Mouse (Mus musculus) ovary, adult 10 weeks (tissue): ENCODE results near the gene Phc3. TPM values are rescaled to one million over a fixed set of nuclear protein-coding genes. Genes with fewer than 3 reads are reported as not detected.

ENCODE experiments used
- polyA plus RNA-seq: library from polyadenylated mRNA; stranded (reverse); fragments of 350-450 nt; fragmentation: Illumina TruSeq; extraction: RNeasy Lipid Tissue Mini Kit (QIAGEN cat#74804); gene quantifications from one replicate; pipeline ENCODE4 v1.2.3, GENCODE M21; 2014

Phc3 gene
- polyA plus RNA-seq, result 53.8 TPM

GRCm38 (mm10) chr3:30969104-30969581, at the start of gene Phc3:
TSS of gene Phc3 (minus strand) at chr3:30969415.

DNA sequence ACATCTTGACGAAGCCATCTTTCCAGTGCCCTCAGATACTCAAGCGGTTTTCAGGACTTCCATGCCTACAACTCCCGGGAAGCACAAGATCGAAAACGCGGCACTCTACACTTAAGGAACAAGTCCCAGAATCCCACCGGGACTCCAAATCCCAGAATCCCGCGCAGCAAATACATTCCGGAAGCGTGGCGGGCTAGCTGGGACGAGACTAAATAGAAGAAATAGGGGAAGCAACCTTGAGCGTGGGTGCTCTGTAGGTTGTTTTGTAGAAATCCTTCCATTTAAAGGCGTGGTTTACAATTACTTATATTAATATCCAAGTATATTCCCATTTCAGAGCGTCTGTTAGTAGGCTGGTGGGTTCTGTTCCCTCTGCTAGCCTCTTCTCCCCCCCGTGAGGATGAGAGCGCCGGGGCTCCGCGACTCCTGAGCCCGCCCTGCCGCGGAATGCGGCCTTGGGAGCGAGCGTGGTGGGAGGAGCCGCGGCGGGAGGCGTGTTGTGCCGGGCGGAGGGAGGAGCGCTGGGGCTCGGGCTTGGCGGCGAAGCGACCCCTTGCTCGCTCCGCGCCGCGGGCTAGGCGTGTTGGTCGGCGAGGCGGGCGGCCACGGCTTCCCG, 26.2 kb upstream of the Phc3 start, which contains the start of gene Prkci:
TSS of gene Prkci (plus strand) at position 465 of the 616 bp plus-strand sequence.

GRCm38 (mm10) chr3:30855604-30856458, 113.4 kb downstream of the Phc3 start, which contains the start of gene Gpr160:
TSS of gene Gpr160 (plus strand) at chr3:30855950.

Other genes with a start within 250 kb of the Phc3 start
- 1.1 TPM for gene Samd7, start 223.1 kb downstream of the Phc3 start, polyA plus RNA-seq
- gene Sec62, start 176.5 kb downstream of the Phc3 start, polyA plus RNA-seq, result 302 TPM
- 2.5 TPM for gene Gpr160, start 113.5 kb downstream of the Phc3 start, polyA plus RNA-seq
- gene Prkci, start 26.3 kb upstream of the Phc3 start, polyA plus RNA-seq, result 101 TPM
- gene Skil, start 125.6 kb upstream of the Phc3 start, polyA plus RNA-seq, result 75.7 TPM
- 22.0 TPM for gene Cldn11, start 180.5 kb upstream of the Phc3 start, polyA plus RNA-seq